Mouse (Mus musculus) lung, postnatal 0 days (tissue): ENCODE data around the gene Zfyve19.

Experiments
- CTCF ChIP-seq: IDR thresholded peaks from 2 replicates; pipeline ENCODE4 v1.5.1; 2016; ENCODE audit warnings: antibody characterized with exemption, mild to moderate bottlenecking
- EP300 ChIP-seq: IDR thresholded peaks from 2 replicates; pipeline ENCODE4 v1.6.1; 2016; ENCODE audit warnings: antibody characterized with exemption, mild to moderate bottlenecking, control low read depth

DNA sequence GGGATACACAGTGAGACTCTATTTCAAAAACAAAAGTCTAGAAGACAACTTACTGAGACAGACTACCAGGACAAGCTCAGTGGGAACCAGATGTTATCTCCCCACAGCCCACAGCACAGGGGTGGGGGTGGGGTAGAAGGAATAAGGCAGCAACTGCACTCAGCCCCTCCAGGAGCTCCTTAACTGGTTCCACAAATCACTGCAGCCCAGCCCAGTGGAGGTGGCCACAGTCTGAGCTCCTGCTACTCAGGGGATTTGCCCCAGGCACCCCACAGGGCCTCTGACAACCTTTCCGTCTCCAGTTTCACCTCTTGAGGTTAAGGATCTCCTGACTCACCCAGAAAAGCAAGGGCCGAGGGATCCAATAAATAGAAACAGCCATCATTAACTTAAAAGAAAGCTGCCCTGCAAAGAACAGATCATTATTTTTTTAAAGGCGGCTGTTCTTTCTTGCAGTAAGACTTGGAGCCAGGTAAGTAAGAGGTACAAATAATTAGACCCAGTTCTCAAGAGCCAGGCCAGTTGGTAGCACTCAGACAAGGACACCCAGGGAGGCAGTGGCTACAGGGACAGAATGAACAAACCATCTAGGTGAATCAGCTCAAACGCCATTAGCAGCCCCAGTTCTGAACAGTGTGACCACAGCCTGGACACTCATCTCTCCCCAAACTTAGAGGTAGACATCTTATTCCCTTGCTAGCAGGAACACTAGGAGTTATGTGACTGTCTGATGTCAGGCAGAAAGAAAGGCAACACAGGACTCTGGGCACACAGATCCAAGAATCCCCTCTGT, 11.9 kb upstream of the Zfyve19 start:
- TF ChIP-seq CTCF (no peak), EP300 (no peak)
